Mouse (Mus musculus): Measurements from ENCODE around the gene Prss29. TPM values are rescaled to one million over a fixed set of nuclear protein-coding genes. Genes with fewer than 3 reads are reported as not detected.

The Prss29 gene
- total RNA-seq (2014; rRNA removed) (not detected in 2 replicates), polyA plus RNA-seq (2012; rRNA removed) (not detected in 2 replicates)

- H3K9ac ChIP-seq (ENCODE audit: low read depth, low read length) = no peak within 1 kb of the TSS
- no peak within 1 kb of the TSS for H3K4me3 ChIP-seq (ENCODE audit: insufficient read depth, low read depth, low read length)
- no peaks in the 10 kb centered on the region for H3K27me3 ChIP-seq (ENCODE audit: control insufficient read depth, insufficient read depth, low read length)
- peak; percentile 5 for DNase-seq (ENCODE audit: extremely low read depth, low read depth, low spot score)
- 69% methylated on average over 5 of the region's 5 CpGs for WGBS
- H3K4me1 ChIP-seq (ENCODE audit: control insufficient read depth, insufficient read depth, low read length) = no peaks in the 10 kb centered on the region
- H3K27ac ChIP-seq (replicated peaks; ENCODE audit: insufficient read depth, low read depth, low read length) = no peak within 1 kb of the TSS
- TF ChIP-seq POLR2A (IDR thresholded peaks at IDR 0.05; ENCODE audit: extremely low read depth, insufficient read depth, low read length) = no peak
- no peak for TF ChIP-seq CTCF (IDR thresholded peaks at IDR 0.05; ENCODE audit: low read depth, low read length)
- H3K36me3 ChIP-seq (ENCODE audit: control insufficient read depth, insufficient read depth, low read length) = no peaks in the 10 kb centered on the region
- no peaks in the 10 kb centered on the region for H3K79me2 ChIP-seq (ENCODE audit: control insufficient read depth, insufficient read depth, low read length)
Observed at GRCm38 (mm10) chr17:25318354-25318753, at the start of gene Prss29. Gene Prss29 (plus strand): TSS chr17:25318654.

- Histone ChIP-seq H3K27ac (replicated peaks; ENCODE audit: insufficient read depth, low read depth, low read length) (no peak overlapping the region), H3K79me2 (ENCODE audit: control insufficient read depth, insufficient read depth, low read length) (peaks cover 31% of the 10 kb centered on the region), H3K36me3 (ENCODE audit: control insufficient read depth, insufficient read depth, low read length) (peaks cover 28% of the 10 kb centered on the region), H3K4me1 (ENCODE audit: control insufficient read depth, insufficient read depth, low read length) (peaks cover 26% of the 10 kb centered on the region), H3K9ac (ENCODE audit: low read depth, low read length) (no peak overlapping the region), H3K4me3 (ENCODE audit: insufficient read depth, low read depth, low read length) (no peak overlapping the region), H3K27me3 (ENCODE audit: control insufficient read depth, insufficient read depth, low read length) (no peaks in the 10 kb centered on the region)
- no peak for DNase-seq (ENCODE audit: extremely low read depth, low read depth, low spot score)
- 60% methylated on average over 2 of the region's 2 CpGs for WGBS
- no peak for TF ChIP-seq POLR2A (IDR thresholded peaks at IDR 0.05; ENCODE audit: extremely low read depth, insufficient read depth, low read length)
- no peak for TF ChIP-seq CTCF (IDR thresholded peaks at IDR 0.05; ENCODE audit: low read depth, low read length)
Observed at GRCm38 (mm10) chr17:25270795-25271335, 47.6 kb upstream of the Prss29 start.

- Histone ChIP-seq H3K4me3 (ENCODE audit: insufficient read depth, low read depth, low read length) (peak overlapping the region; percentile 91), H3K79me2 (ENCODE audit: control insufficient read depth, insufficient read depth, low read length) (peaks cover 31% of the 10 kb centered on the region), H3K4me1 (ENCODE audit: control insufficient read depth, insufficient read depth, low read length) (peaks cover 34% of the 10 kb centered on the region), H3K27me3 (ENCODE audit: control insufficient read depth, insufficient read depth, low read length) (no peaks in the 10 kb centered on the region), H3K27ac (replicated peaks; ENCODE audit: insufficient read depth, low read depth, low read length) (peak overlapping the region; percentile 96), H3K9ac (ENCODE audit: low read depth, low read length) (peak overlapping the region; percentile 92), H3K36me3 (ENCODE audit: control insufficient read depth, insufficient read depth, low read length) (peaks cover 15% of the 10 kb centered on the region)
- WGBS = under 1% methylated on average over 10 of the region's 10 CpGs
- peak; percentile 62 for DNase-seq (ENCODE audit: extremely low read depth, low read depth, low spot score)
- TF ChIP-seq POLR2A (IDR thresholded peaks at IDR 0.05; ENCODE audit: extremely low read depth, insufficient read depth, low read length) (no peak), CTCF (IDR thresholded peaks at IDR 0.05; ENCODE audit: low read depth, low read length) (no peak)
Observed at GRCm38 (mm10) chr17:25272326-25272725, 46.1 kb upstream of the Prss29 start.

GRCm38 (mm10) chr17:25272951-25273705 lies 45.3 kb upstream of the Prss29 start:
- WGBS = under 1% methylated on average over 85 of the region's 92 CpGs
- Histone ChIP-seq H3K36me3 (ENCODE audit: control insufficient read depth, insufficient read depth, low read length) (peaks cover 7% of the 10 kb centered on the region; the same call in 1 of the 2 replicates), H3K9ac (ENCODE audit: low read depth, low read length) (peak overlapping the region; percentile 92), H3K79me2 (ENCODE audit: control insufficient read depth, insufficient read depth, low read length) (peaks cover 31% of the 10 kb centered on the region), H3K4me3 (ENCODE audit: insufficient read depth, low read depth, low read length) (peak overlapping the region; percentile 91), H3K4me1 (ENCODE audit: control insufficient read depth, insufficient read depth, low read length) (peaks cover 34% of the 10 kb centered on the region), H3K27ac (replicated peaks; ENCODE audit: insufficient read depth, low read depth, low read length) (peak overlapping the region; percentile 96), H3K27me3 (ENCODE audit: control insufficient read depth, insufficient read depth, low read length) (no peaks in the 10 kb centered on the region)
- no peak for TF ChIP-seq CTCF (IDR thresholded peaks at IDR 0.05; ENCODE audit: low read depth, low read length)
- TF ChIP-seq POLR2A (IDR thresholded peaks at IDR 0.05; ENCODE audit: extremely low read depth, insufficient read depth, low read length) = peak; percentile 45
- peak; percentile 44 for DNase-seq (ENCODE audit: extremely low read depth, low read depth, low spot score)

GRCm38 (mm10) chr17:25273706-25274501 lies 44.5 kb upstream of the Prss29 start:
- Histone ChIP-seq H3K9ac (ENCODE audit: low read depth, low read length) (peak overlapping the region; percentile 92), H3K36me3 (ENCODE audit: control insufficient read depth, insufficient read depth, low read length) (peaks cover under 1% of the 10 kb centered on the region; the same call in 1 of the 2 replicates), H3K27ac (replicated peaks; ENCODE audit: insufficient read depth, low read depth, low read length) (peak overlapping the region; percentile 96), H3K27me3 (ENCODE audit: control insufficient read depth, insufficient read depth, low read length) (no peaks in the 10 kb centered on the region), H3K4me1 (ENCODE audit: control insufficient read depth, insufficient read depth, low read length) (peaks cover 34% of the 10 kb centered on the region), H3K79me2 (ENCODE audit: control insufficient read depth, insufficient read depth, low read length) (peaks cover 30% of the 10 kb centered on the region), H3K4me3 (ENCODE audit: insufficient read depth, low read depth, low read length) (peak overlapping the region; percentile 91)
- DNase-seq (ENCODE audit: extremely low read depth, low read depth, low spot score) = peak; percentile 98
- TF ChIP-seq POLR2A (IDR thresholded peaks at IDR 0.05; ENCODE audit: extremely low read depth, insufficient read depth, low read length) = 0 out of 2 replicates have a peak, but pooled peaks have one; percentile 35
- peak; percentile 80 for TF ChIP-seq CTCF (IDR thresholded peaks at IDR 0.05; ENCODE audit: low read depth, low read length)
- WGBS = under 1% methylated on average over 43 of the region's 45 CpGs

All from liver, adult 2 months (tissue).